Mouse (Mus musculus): ENCODE measurements around the gene Gm21985.
A peak's percentile ranks its signal among the peaks of the same experiment; 100 is the strongest.

Gene Gm21985

GRCm38 (mm10) chr2:112454862-112455564 lies 188.9 kb downstream of the Gm21985 start, which contains the start of gene Emc7:
Gene Emc7 (plus strand): TSS chr2:112454997.
- DNase-seq (ENCODE audit: inconsistent age in 2 of 2, low spot score in 1 of 2), result peak; percentile 97 to 99
